7 mouse cellular contexts compared by ENCODE assay signal in the genomic region with DNA sequence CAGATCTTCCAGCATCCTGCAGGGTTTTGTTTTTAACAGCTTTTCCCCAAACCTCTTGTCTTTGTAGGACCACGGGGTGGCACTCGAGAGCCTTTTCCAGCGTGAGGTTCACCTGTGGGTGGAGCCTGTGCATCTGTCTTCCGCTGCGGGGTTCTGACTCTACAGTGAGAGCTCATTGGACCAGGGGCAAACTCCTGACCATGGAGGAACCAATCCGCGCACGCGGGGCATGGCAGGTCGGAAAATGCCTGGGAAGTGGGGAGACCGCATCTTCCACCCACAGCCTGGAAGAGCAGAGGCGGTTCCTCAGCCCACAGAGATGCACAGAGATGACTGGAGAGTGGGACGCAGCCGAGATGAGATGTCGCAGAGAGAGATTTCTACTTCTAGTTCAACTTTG. TPM values are rescaled to one million over a fixed set of nuclear protein-coding genes. Genes with fewer than 3 reads are reported as not detected.
A peak's percentile ranks its signal among the peaks of the same experiment; 100 is the strongest.
DNase-seq lines count a peak whose midpoint lies in the region; ATAC-seq lines count a peak whose summit lies in the region.

No protein-coding gene starts in this region.

- WGBS in embryonic facial prominence, embryonic 11.5 days, result 2% methylated on average over 15 of the region's 15 CpGs
- 4% methylated on average over 15 of the region's 15 CpGs for WGBS in limb, embryonic 10.5 days
- 2% methylated on average over 15 of the region's 15 CpGs for WGBS in midbrain, embryonic 13.5 days

- peak overlapping the region; percentile 27 for H3K4me3 ChIP-seq in embryonic facial prominence, embryonic 11.5 days (ENCODE audit: low read depth, low read length)
- H3K4me3 ChIP-seq in limb, embryonic 10.5 days, result peak overlapping the region; percentile 45
- H3K4me3 ChIP-seq in midbrain, embryonic 13.5 days (replicated peaks), result peak overlapping the region; percentile 36

- ATAC-seq in embryonic facial prominence, embryonic 11.5 days (replicated peaks; ENCODE audit: insufficient number of reproducible peaks, low FRiP score, low TSS enrichment, low read depth), result peak; percentile 99
- ATAC-seq in granulocyte monocyte progenitor cell, adult 5-6 weeks (replicated peaks; ENCODE audit: poor library complexity, severe bottlenecking), result peak; percentile 100
- peak; percentile 100 for ATAC-seq in midbrain, embryonic 13.5 days

- DNase-seq in adrenal gland, postnatal 14 days, result peak; percentile 97
- DNase-seq in embryonic facial prominence, embryonic 11.5 days (ENCODE audit: low spot score), result peak; percentile 98
- peak; percentile 95 for DNase-seq in kidney, adult 11 months
- DNase-seq in limb, embryonic 10.5 days (ENCODE audit: low spot score), result peak; percentile 93
- DNase-seq in spleen, adult 12 weeks (ENCODE audit: low spot score), result peak; percentile 83

- 0 out of 2 replicates have a peak, but pooled peaks cover 3% of the 10 kb centered on the region for H3K4me1 ChIP-seq in embryonic facial prominence, embryonic 11.5 days (ENCODE audit: control insufficient read depth, insufficient read depth, low read length)
- peaks cover 6% of the 10 kb centered on the region; the same call in 1 of the 2 replicates for H3K4me1 ChIP-seq in limb, embryonic 10.5 days
- H3K4me1 ChIP-seq in midbrain, embryonic 13.5 days (replicated peaks), result 0 out of 2 replicates have a peak, but pooled peaks cover 4% of the 10 kb centered on the region

- H3K27ac ChIP-seq in embryonic facial prominence, embryonic 11.5 days (replicated peaks; ENCODE audit: low read depth, low read length), result no peak overlapping the region
- H3K27ac ChIP-seq in limb, embryonic 10.5 days, result peak overlapping the region; percentile 81
- peak overlapping the region; percentile 85 for H3K27ac ChIP-seq in midbrain, embryonic 13.5 days

- peak overlapping the region; percentile 51; the same call in 1 of the 2 replicates for H3K9ac ChIP-seq in embryonic facial prominence, embryonic 11.5 days (replicated peaks; ENCODE audit: low read length)
- peak overlapping the region; percentile 43; the same call in 1 of the 2 replicates for H3K9ac ChIP-seq in midbrain, embryonic 13.5 days (replicated peaks)

- no peaks in the 10 kb centered on the region for H3K9me3 ChIP-seq in embryonic facial prominence, embryonic 11.5 days (replicated peaks; ENCODE audit: control insufficient read depth, low read length)
- no peaks in the 10 kb centered on the region for H3K9me3 ChIP-seq in limb, embryonic 10.5 days (replicated peaks)
- H3K9me3 ChIP-seq in midbrain, embryonic 13.5 days, result no peaks in the 10 kb centered on the region

- no peaks in the 10 kb centered on the region for H3K36me3 ChIP-seq in embryonic facial prominence, embryonic 11.5 days (replicated peaks; ENCODE audit: control insufficient read depth, insufficient read depth, low read depth, low read length)
- H3K36me3 ChIP-seq in limb, embryonic 10.5 days, result no peaks in the 10 kb centered on the region
- H3K36me3 ChIP-seq in midbrain, embryonic 13.5 days, result no peaks in the 10 kb centered on the region

- no peaks in the 10 kb centered on the region for H3K27me3 ChIP-seq in embryonic facial prominence, embryonic 11.5 days (ENCODE audit: control insufficient read depth, insufficient read depth, low read length)
- no peaks in the 10 kb centered on the region for H3K27me3 ChIP-seq in limb, embryonic 10.5 days (ENCODE audit: low read depth, poor library complexity, severe bottlenecking)
- H3K27me3 ChIP-seq in midbrain, embryonic 13.5 days, result no peaks in the 10 kb centered on the region

- H3K4me2 ChIP-seq in embryonic facial prominence, embryonic 11.5 days (ENCODE audit: low read depth, low read length), result peak overlapping the region; percentile 47
- peak overlapping the region; percentile 57 for H3K4me2 ChIP-seq in midbrain, embryonic 13.5 days (replicated peaks)

RNA-seq across cellular contexts. Expression of gene Rasa2, which starts 38.5 kb away (rescaled TPM):
- total RNA-seq in adrenal gland, postnatal 14 days (2021), result 9.7 and 11.9 TPM in 2 replicates
- 17.2 and 18.3 TPM in 2 replicates for polyA plus RNA-seq in embryonic facial prominence, embryonic 11.5 days (2014; fragmentation: Nextera tagmentation; extraction: Ambion mirVana)
- 16.3 and 18.3 TPM in 2 replicates for total RNA-seq in granulocyte monocyte progenitor cell, adult 5-6 weeks (2014; fragmentation: Nextera tagmentation)
- total RNA-seq in granulocyte monocyte progenitor cell, adult 5-6 weeks (2017), result 21.9 and 25.5 TPM in 2 replicates
- polyA plus RNA-seq in limb, embryonic 10.5 days (2016; fragmentation: Nextera tagmentation; extraction: Ambion mirVana), result 14.1 and 18.5 TPM in 2 replicates
- 15.8 and 16.7 TPM in 2 replicates for polyA plus RNA-seq in midbrain, embryonic 13.5 days (2015; fragmentation: Nextera tagmentation; extraction: Ambion mirVana)
